In the genomic region with DNA sequence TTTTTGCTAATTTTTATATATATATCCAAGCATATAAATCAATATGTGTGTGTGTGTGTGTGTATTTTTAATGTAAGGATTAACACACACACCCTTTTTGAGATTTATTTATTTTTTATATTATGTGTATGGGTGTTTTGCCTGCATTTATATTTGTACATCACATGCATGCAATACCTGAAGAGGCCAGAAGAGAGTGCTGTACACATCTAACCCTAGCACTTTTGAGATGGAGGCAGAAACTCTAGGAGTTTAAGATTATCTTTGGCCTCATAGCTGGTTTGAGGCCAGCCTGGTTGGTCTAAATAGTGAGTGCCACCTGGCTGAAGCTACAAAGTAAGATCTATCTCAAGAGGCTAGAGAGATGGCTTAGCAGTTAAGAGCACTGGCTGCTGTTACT, we compare ENCODE assay signal across 12 mouse cellular contexts. TPM values are rescaled to one million over a fixed set of nuclear protein-coding genes. Genes with fewer than 3 reads are reported as not detected.
DNase-seq lines count a peak whose midpoint lies in the region; ATAC-seq and TF ChIP-seq lines count a peak whose summit lies in the region.
"Had no signal": no experiment of that assay in that cellular context is flagged by ENCODE, and none has a peak within 500 bp of the region (broad histone marks: within the 10 kb centered on the region; RNA-seq: fewer than 3 reads in every experiment).

No protein-coding gene starts in this region.

- no peak for TF ChIP-seq EP300 in liver, postnatal 0 days (IDR thresholded peaks at IDR 0.05; ENCODE audit: low read depth)

- no peak overlapping the region for H3K27ac ChIP-seq in intestine, embryonic 14.5 days (ENCODE audit: low read depth)
- no peak overlapping the region for H3K27ac ChIP-seq in intestine, embryonic 15.5 days
- H3K27ac ChIP-seq in liver, postnatal 0 days (ENCODE audit: low read depth): no peak overlapping the region

- H3K4me3 ChIP-seq in intestine, embryonic 14.5 days (ENCODE audit: low read depth, low read length): no peak overlapping the region
- no peak overlapping the region for H3K4me3 ChIP-seq in intestine, embryonic 15.5 days (replicated peaks)
- H3K4me3 ChIP-seq in liver, postnatal 0 days (ENCODE audit: low read depth, low read length): no peak overlapping the region
- H3K4me3 ChIP-seq: erythroblast, embryonic 14.5 days; megakaryocyte, embryonic 14.5 days had no signal

- H3K36me3 ChIP-seq in intestine, embryonic 14.5 days (ENCODE audit: control insufficient read depth, insufficient read depth, low read length): no peaks in the 10 kb centered on the region
- H3K36me3 ChIP-seq in intestine, embryonic 15.5 days: no peaks in the 10 kb centered on the region
- H3K36me3 ChIP-seq in liver, postnatal 0 days (replicated peaks; ENCODE audit: insufficient read depth, low read length): no peaks in the 10 kb centered on the region

- no peak for ATAC-seq in intestine, embryonic 14.5 days (replicated peaks; ENCODE audit: low FRiP score, low TSS enrichment, low read depth)
- ATAC-seq in intestine, embryonic 15.5 days: no peak
- ATAC-seq in liver, postnatal 0 days: no peak

- peak; percentile 68 for TF ChIP-seq CTCF in liver, postnatal 0 days (IDR thresholded peaks at IDR 0.05; ENCODE audit: low read depth)

- DNase-seq in intestine, embryonic 14.5 days (ENCODE audit: low spot score): peak; percentile 45
- DNase-seq in 416B (ENCODE audit: low read depth) (peak; percentile 70), ES-CJ7 (ENCODE audit: low read depth, low spot score) (peak; percentile 81)
- DNase-seq in liver, postnatal 0 days: no peak
- DNase-seq in right cerebral cortex, postnatal 25 days: no peak
- DNase-seq in urinary bladder, postnatal 10 days (ENCODE audit: low spot score): no peak
- no peak for DNase-seq in right cerebral cortex, postnatal 10 days (ENCODE audit: low spot score in 2 of 2)
- DNase-seq: adrenal gland, adult 8-10 months; heart, postnatal 10 days had no signal

- H3K4me2 ChIP-seq in intestine, embryonic 14.5 days (ENCODE audit: low read length): no peak overlapping the region
- H3K4me2 ChIP-seq in intestine, embryonic 15.5 days (replicated peaks): no peak overlapping the region
- no peak overlapping the region for H3K4me2 ChIP-seq in liver, postnatal 0 days (ENCODE audit: low read depth, low read length)

- H3K9me3 ChIP-seq in intestine, embryonic 14.5 days (ENCODE audit: control insufficient read depth, low read length): no peaks in the 10 kb centered on the region
- no peaks in the 10 kb centered on the region for H3K9me3 ChIP-seq in intestine, embryonic 15.5 days
- no peaks in the 10 kb centered on the region for H3K9me3 ChIP-seq in liver, postnatal 0 days (ENCODE audit: low read length)

- H3K9ac ChIP-seq in intestine, embryonic 14.5 days (ENCODE audit: low read length): no peak overlapping the region
- no peak overlapping the region for H3K9ac ChIP-seq in intestine, embryonic 15.5 days
- no peak overlapping the region for H3K9ac ChIP-seq in liver, postnatal 0 days (replicated peaks)

- H3K27me3 ChIP-seq in intestine, embryonic 14.5 days (replicated peaks; ENCODE audit: control insufficient read depth, insufficient read depth, low read length): no peaks in the 10 kb centered on the region
- H3K27me3 ChIP-seq in intestine, embryonic 15.5 days (replicated peaks): no peaks in the 10 kb centered on the region
- no peaks in the 10 kb centered on the region for H3K27me3 ChIP-seq in liver, postnatal 0 days (ENCODE audit: insufficient read depth, low read length)

- no peaks in the 10 kb centered on the region for H3K4me1 ChIP-seq in intestine, embryonic 14.5 days (replicated peaks; ENCODE audit: control insufficient read depth, insufficient read depth, low read length)
- H3K4me1 ChIP-seq in intestine, embryonic 15.5 days (replicated peaks): no peaks in the 10 kb centered on the region
- H3K4me1 ChIP-seq in liver, postnatal 0 days (ENCODE audit: insufficient read depth): no peaks in the 10 kb centered on the region

RNA-seq across cellular contexts. Expression of a gene that starts 12.4 kb away (rescaled TPM):
- 35.6 and 37.5 TPM in 2 replicates for polyA plus RNA-seq in intestine, embryonic 14.5 days (2014; fragmentation: Nextera tagmentation; extraction: Ambion mirVana)
- 22.7 and 23.6 TPM in 2 replicates for polyA plus RNA-seq in intestine, embryonic 15.5 days (2015; fragmentation: Nextera tagmentation; extraction: Ambion mirVana)
- 1.4 and 1.5 TPM in 2 replicates for polyA plus RNA-seq in liver, postnatal 0 days (2015; fragmentation: Nextera tagmentation; extraction: Ambion mirVana)
- polyA plus RNA-seq: erythroblast, embryonic 14.5 days had no signal

RNA-seq across cellular contexts. Expression of a gene that starts 14.4 kb away (rescaled TPM):
- polyA plus RNA-seq in intestine, embryonic 14.5 days (2014; fragmentation: Nextera tagmentation; extraction: Ambion mirVana): 129 and 131 TPM in 2 replicates
- polyA plus RNA-seq in intestine, embryonic 15.5 days (2015; fragmentation: Nextera tagmentation; extraction: Ambion mirVana): 119 TPM in 2 replicates
- 66.3 and 73.8 TPM in 2 replicates for polyA plus RNA-seq in liver, postnatal 0 days (2015; fragmentation: Nextera tagmentation; extraction: Ambion mirVana)

Comparison
In these comparisons a context has a peak if more than half of its experiments do, and no peak if none do; other contexts are left out.
1. DNase-seq: peak in intestine, embryonic 14.5 days (single experiment), 416B (single experiment) and ES-CJ7 (single experiment); none in liver, postnatal 0 days (single experiment), right cerebral cortex, postnatal 25 days (single experiment), urinary bladder, postnatal 10 days (single experiment) and right cerebral cortex, postnatal 10 days (0 of 2).